Comparison of ENCODE assay signal across 8 mouse cellular contexts in the genomic region with DNA sequence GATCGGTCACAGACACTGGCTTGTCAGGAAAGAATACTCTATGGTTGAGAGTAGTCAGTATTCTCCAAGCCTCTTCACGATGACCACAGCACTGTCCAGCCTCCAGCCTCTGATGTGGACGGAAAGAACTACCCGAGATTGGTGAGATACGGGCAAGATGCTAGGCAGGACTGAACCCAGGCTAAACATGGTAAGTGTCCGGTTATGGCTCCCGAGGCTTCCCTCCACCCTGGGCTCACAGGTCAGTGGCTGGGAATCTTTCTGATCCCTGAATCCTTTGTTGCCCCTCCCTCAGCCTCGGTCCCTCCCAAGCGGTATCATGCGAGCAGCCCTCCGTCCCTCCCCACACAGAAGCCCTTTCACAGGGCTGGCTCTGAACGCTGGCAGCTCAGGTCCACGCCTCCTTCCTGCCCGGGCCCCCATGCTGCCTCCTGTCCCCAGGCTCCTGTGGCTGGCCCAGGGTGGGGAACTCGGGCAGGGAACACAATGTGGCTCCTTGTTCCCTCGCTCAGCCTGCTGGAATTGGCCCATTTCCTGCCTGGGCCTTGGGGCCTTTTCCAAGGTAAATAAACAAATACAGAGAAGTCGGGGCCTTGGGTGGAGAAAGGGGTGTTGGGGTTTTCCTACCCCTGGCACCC. TPM values are rescaled to one million over a fixed set of nuclear protein-coding genes. Genes with fewer than 3 reads are reported as not detected.
DNase-seq lines count a peak whose midpoint lies in the region; ATAC-seq and TF ChIP-seq lines count a peak whose summit lies in the region.

No protein-coding gene starts in this region.

- H3K4me1 ChIP-seq in heart, embryonic 11.5 days (ENCODE audit: control insufficient read depth, insufficient read depth, low read length), result no peaks in the 10 kb centered on the region
- 0 out of 2 replicates have a peak, but pooled peaks cover 8% of the 10 kb centered on the region for H3K4me1 ChIP-seq in liver, embryonic 12.5 days
- H3K4me1 ChIP-seq in midbrain, postnatal 0 days (ENCODE audit: insufficient read depth, low read length), result no peaks in the 10 kb centered on the region

- H3K4me3 ChIP-seq in heart, embryonic 11.5 days (ENCODE audit: low read depth, low read length), result no peak overlapping the region
- H3K4me3 ChIP-seq in liver, embryonic 12.5 days, result no peak overlapping the region
- H3K4me3 ChIP-seq in midbrain, postnatal 0 days (ENCODE audit: low read depth, low read length), result no peak overlapping the region

- peak; percentile 39 for DNase-seq in ZHBTc4 (ENCODE audit: low read depth, low spot score)
- peak; percentile 66 for DNase-seq in embryo, embryonic 9.5 days (ENCODE audit: extremely low spot score)
- DNase-seq in kidney, adult 8-10 months, result peak; percentile 17 to 19
- DNase-seq in midbrain, postnatal 0 days (ENCODE audit: low spot score), result peak; percentile 74
- DNase-seq in thymus, postnatal 4 days, result peak; percentile 72
- DNase-seq in cerebellum, adult 11 months, result no peak

- WGBS in heart, embryonic 11.5 days (ENCODE audit: insufficient replicate concordance), result 13% methylated on average over 17 of the region's 17 CpGs
- WGBS in liver, embryonic 12.5 days (ENCODE audit: insufficient replicate concordance), result 11% methylated on average over 17 of the region's 17 CpGs
- WGBS in midbrain, postnatal 0 days, result 17% methylated on average over 17 of the region's 17 CpGs

- no peaks in the 10 kb centered on the region for H3K9me3 ChIP-seq in heart, embryonic 11.5 days (replicated peaks; ENCODE audit: control insufficient read depth, low read length)
- no peaks in the 10 kb centered on the region for H3K9me3 ChIP-seq in liver, embryonic 12.5 days (replicated peaks)
- no peaks in the 10 kb centered on the region for H3K9me3 ChIP-seq in midbrain, postnatal 0 days (ENCODE audit: low read length)

- peak; percentile 84; the same call in 1 of the 2 replicates for ATAC-seq in heart, embryonic 11.5 days (replicated peaks; ENCODE audit: insufficient number of reproducible peaks, low FRiP score, low TSS enrichment)
- 0 out of 2 replicates have a peak, but pooled peaks have one; percentile 27 for ATAC-seq in liver, embryonic 12.5 days
- peak; percentile 81 for ATAC-seq in midbrain, postnatal 0 days (ENCODE audit: low FRiP score)

- no peak for TF ChIP-seq CTCF in midbrain, postnatal 0 days (IDR thresholded peaks at IDR 0.05)

- H3K36me3 ChIP-seq in heart, embryonic 11.5 days (ENCODE audit: control insufficient read depth, insufficient read depth, low read length), result no peaks in the 10 kb centered on the region
- H3K36me3 ChIP-seq in liver, embryonic 12.5 days, result no peaks in the 10 kb centered on the region
- H3K36me3 ChIP-seq in midbrain, postnatal 0 days (ENCODE audit: insufficient read depth, low read length), result no peaks in the 10 kb centered on the region

- H3K9ac ChIP-seq in heart, embryonic 11.5 days (ENCODE audit: low read depth, low read length), result peak overlapping the region; percentile 63
- 0 out of 2 replicates have a peak overlapping the region, but pooled peaks have one; percentile 17 for H3K9ac ChIP-seq in liver, embryonic 12.5 days
- H3K9ac ChIP-seq in midbrain, postnatal 0 days (replicated peaks; ENCODE audit: low read length, poor library complexity, severe bottlenecking), result no peak overlapping the region

- peak overlapping the region; percentile 82 for H3K27ac ChIP-seq in heart, embryonic 11.5 days (ENCODE audit: low read depth, low read length)
- no peak overlapping the region for H3K27ac ChIP-seq in liver, embryonic 12.5 days
- H3K27ac ChIP-seq in midbrain, postnatal 0 days (ENCODE audit: low read depth, low read length), result peak overlapping the region; percentile 20; the same call in 1 of the 2 replicates

- peak overlapping the region; percentile 51 for H3K4me2 ChIP-seq in heart, embryonic 11.5 days
- peak overlapping the region; percentile 46 for H3K4me2 ChIP-seq in liver, embryonic 12.5 days
- no peak overlapping the region for H3K4me2 ChIP-seq in midbrain, postnatal 0 days (ENCODE audit: low read depth, low read length, poor library complexity, severe bottlenecking)

- H3K27me3 ChIP-seq in heart, embryonic 11.5 days (ENCODE audit: control insufficient read depth, insufficient read depth, low read length), result no peaks in the 10 kb centered on the region
- no peaks in the 10 kb centered on the region for H3K27me3 ChIP-seq in liver, embryonic 12.5 days (replicated peaks)
- no peaks in the 10 kb centered on the region for H3K27me3 ChIP-seq in midbrain, postnatal 0 days (ENCODE audit: insufficient read depth, low read length)

RNA-seq across cellular contexts. Expression of a gene that starts 13.0 kb away (rescaled TPM):
- 3.6 and 4.9 TPM in 2 replicates for polyA plus RNA-seq in heart, embryonic 11.5 days (2014; fragmentation: Nextera tagmentation; extraction: Ambion mirVana)
- 0.58 and 0.74 TPM in 2 replicates for polyA plus RNA-seq in liver, embryonic 12.5 days (2016; fragmentation: Nextera tagmentation; extraction: Ambion mirVana)
- total RNA-seq in midbrain, postnatal 0 days (2014; rRNA removed), result 25.9 and 38.7 TPM in 2 replicates
- 14.6 and 14.9 TPM in 2 replicates for polyA plus RNA-seq in midbrain, postnatal 0 days (2015; fragmentation: Nextera tagmentation; extraction: Ambion mirVana)

Comparison
In these comparisons a context has a peak if more than half of its experiments do, and no peak if none do; other contexts are left out.
1. ATAC-seq: peak in every context shown above with its lines; median percentile 84 in heart, embryonic 11.5 days; 81 in midbrain, postnatal 0 days; 27 in liver, embryonic 12.5 days.